Mouse (Mus musculus) hindbrain, embryonic 13.5 days (tissue): Measurements from ENCODE around the gene Cntf. TPM values are rescaled to one million over a fixed set of nuclear protein-coding genes. Genes with fewer than 3 reads are reported as not detected.

Source experiments
- ATAC-seq: fragments of 200-750 bp; cut with Nextera tagmentation; 2 replicates; pipeline ENCODE4 v1.8.0; 2017; ENCODE audit warnings: moderate TSS enrichment; ENCODE audit not compliant: low FRiP score
- H3K27ac ChIP-seq: fragments of 300-500 bp; sonication (generic); 2 replicates; pipeline ENCODE4 v1.5.1; 2015; ENCODE audit warnings: inconsistent platforms, mild to moderate bottlenecking, moderate library complexity
- H3K27me3 ChIP-seq: fragments of 300-500 bp; sonication (generic); 2 replicates; pipeline ENCODE4 v1.6.1; 2015; ENCODE audit warnings: mild to moderate bottlenecking, inconsistent platforms
- H3K36me3 ChIP-seq: fragments of 300-500 bp; sonication (generic); 2 replicates; pipeline ENCODE4 v1.6.1; 2015; ENCODE audit warnings: mild to moderate bottlenecking, inconsistent platforms
- H3K4me1 ChIP-seq: fragments of 300-500 bp; sonication (generic); replicated peaks from 2 replicates; pipeline ENCODE4 v1.6.1; 2015; ENCODE audit warnings: inconsistent platforms
- H3K4me2 ChIP-seq: fragments of 300-500 bp; sonication (generic); 2 replicates; pipeline ENCODE4 v1.6.1; 2015; ENCODE audit warnings: inconsistent platforms, mild to moderate bottlenecking, moderate library complexity
- H3K4me3 ChIP-seq: fragments of 300-500 bp; sonication (generic); 2 replicates; pipeline ENCODE4 v1.5.1; 2015; ENCODE audit warnings: mild to moderate bottlenecking, inconsistent platforms
- H3K9ac ChIP-seq: fragments of 300-500 bp; sonication (generic); 2 replicates; pipeline ENCODE4 v1.6.1; 2015; ENCODE audit warnings: mild to moderate bottlenecking, inconsistent platforms
- H3K9me3 ChIP-seq: fragments of 300-500 bp; sonication (generic); 2 replicates; pipeline ENCODE4 v1.6.1; 2016; ENCODE audit warnings: inconsistent platforms
- WGBS: fragments of 180-500 bp; shearing (Covaris S2); methylation state at CpG from one replicate; pipeline ENCODE4 v1.1.7; 2015; 5-methylcytosine and 5-hydroxymethylcytosine counted together
- polyA plus RNA-seq: library from polyadenylated mRNA; unstranded; fragments of >200 nt; fragmentation: Nextera tagmentation; extraction: Ambion mirVana; gene quantifications from 2 replicates; pipeline ENCODE4 v1.2.1, GENCODE M21; 2015

The Cntf gene
- polyA plus RNA-seq: 1.2 and 1.6 TPM in 2 replicates

DNA sequence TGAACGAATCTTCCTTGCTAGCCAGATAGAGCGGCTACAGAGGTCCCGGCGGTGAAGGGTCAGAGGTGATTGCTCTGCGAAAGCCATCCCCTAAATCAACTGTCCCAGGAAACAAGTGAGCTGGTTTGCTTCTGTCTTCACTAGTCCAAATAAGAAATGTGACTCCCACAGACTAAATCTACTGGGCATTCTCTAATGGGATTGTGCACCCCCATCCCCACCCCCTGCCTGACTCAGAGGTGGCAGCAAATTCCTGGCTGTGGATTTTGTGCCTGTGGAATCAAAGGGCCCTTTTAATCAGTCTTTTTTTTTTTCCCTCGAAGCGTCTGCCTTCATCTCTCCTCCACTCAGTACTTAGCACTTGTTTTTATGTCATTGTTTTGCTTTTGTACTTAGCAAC, at the start of gene Cntf:
TSS of gene Cntf (minus strand) at position 325 of the 400 bp plus-strand sequence.
- Histone ChIP-seq H3K9ac (no peak within 1 kb of the TSS), H3K4me2 (no peak within 1 kb of the TSS), H3K4me3 (no peak within 1 kb of the TSS), H3K27me3 (no peaks in the 10 kb centered on the region), H3K36me3 (peaks cover 54% of the 10 kb centered on the region), H3K4me1 (no peaks in the 10 kb centered on the region), H3K9me3 (no peaks in the 10 kb centered on the region), H3K27ac (no peak within 1 kb of the TSS)
- WGBS: 61% methylated on average over 7 of the region's 7 CpGs
- no peak for ATAC-seq

DNA sequence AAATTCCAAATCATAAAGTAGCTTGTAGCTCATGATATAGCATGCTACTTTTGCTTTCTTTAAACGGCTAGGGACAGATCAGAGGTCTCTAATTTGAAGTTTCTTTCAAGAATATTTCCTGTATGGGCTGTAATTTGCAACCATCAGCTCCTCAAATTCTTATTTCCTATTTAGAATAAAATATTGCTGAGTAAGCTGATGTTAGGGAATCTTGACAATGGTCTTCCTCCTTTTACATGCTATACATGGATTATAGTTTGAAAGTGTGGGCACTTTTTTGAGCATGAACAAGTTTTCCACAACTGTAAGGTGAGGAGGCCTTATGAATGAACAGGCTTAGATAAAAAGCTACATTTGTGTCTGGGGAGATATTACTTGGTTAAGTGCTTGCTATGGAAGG, 48.5 kb upstream of the Cntf start:
- no peak overlapping the region for H3K4me2 ChIP-seq
- no peak overlapping the region for H3K9ac ChIP-seq
- no peaks in the 10 kb centered on the region for H3K36me3 ChIP-seq
- H3K27me3 ChIP-seq: no peaks in the 10 kb centered on the region
- 81% methylated on average over 1 of the region's 1 CpGs for WGBS
- H3K27ac ChIP-seq: no peak overlapping the region
- H3K4me1 ChIP-seq: no peaks in the 10 kb centered on the region
- H3K9me3 ChIP-seq: no peaks in the 10 kb centered on the region
- ATAC-seq: no peak
- H3K4me3 ChIP-seq: no peak overlapping the region

DNA sequence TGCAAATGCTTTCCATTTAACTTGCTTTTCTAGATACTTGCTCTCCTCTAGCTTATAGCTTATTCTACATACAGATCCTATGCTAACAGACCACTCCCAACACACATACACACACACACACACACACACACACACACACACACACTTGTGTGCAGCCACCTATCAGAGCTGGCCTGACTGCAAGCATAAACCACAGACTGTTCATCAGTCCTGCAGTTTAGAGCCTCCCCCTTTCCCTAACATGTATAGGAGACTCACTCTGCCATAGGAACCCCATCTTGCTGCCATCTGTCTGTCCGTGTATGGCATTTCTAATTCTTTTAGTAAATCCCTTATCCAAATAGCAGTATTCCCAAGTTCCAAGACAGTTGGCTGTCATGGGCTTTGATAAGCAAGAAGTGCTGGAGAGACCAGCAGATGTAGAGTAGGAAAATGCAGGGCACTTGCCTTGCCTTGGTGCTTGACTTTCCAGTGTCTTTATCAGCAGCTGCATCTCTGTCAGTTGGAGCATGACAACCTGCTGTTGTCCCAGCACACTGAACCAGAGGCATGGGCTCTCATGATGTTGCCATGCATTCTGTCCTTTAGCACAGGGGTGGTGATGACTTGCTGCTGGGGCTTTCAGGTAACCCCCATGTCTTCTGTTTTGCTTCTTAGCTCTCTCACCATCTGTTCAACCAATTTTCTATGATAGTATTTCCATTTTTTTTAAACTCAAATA, 47.4 kb upstream of the Cntf start:
- no peak for ATAC-seq
- H3K4me2 ChIP-seq: no peak overlapping the region
- H3K4me3 ChIP-seq: no peak overlapping the region
- no peaks in the 10 kb centered on the region for H3K36me3 ChIP-seq
- 82% methylated on average over 1 of the region's 1 CpGs for WGBS
- H3K9ac ChIP-seq: no peak overlapping the region
- no peaks in the 10 kb centered on the region for H3K27me3 ChIP-seq
- H3K9me3 ChIP-seq: no peaks in the 10 kb centered on the region
- H3K27ac ChIP-seq: no peak overlapping the region
- H3K4me1 ChIP-seq: no peaks in the 10 kb centered on the region

DNA sequence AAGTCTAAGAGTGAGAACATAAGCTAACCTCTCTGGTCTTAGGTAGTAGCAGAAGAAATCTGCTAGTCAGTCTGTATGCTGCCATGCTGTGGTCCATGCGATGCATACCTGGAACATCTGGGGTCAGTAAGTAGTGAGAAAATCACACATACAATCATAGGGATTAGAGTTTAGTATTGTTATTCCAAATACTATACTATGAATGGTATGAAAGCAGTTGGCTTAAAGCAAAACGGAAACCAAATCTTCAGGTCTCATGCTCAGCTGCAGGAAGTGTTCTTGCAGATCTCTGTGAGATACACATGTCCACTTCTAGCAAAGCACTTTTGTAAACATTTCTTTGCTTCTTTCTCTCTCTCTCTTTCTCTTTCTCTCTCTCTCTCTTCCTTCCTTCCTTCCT, 40.8 kb upstream of the Cntf start:
- Histone ChIP-seq H3K9ac (no peak overlapping the region), H3K4me1 (no peaks in the 10 kb centered on the region), H3K4me3 (no peak overlapping the region), H3K36me3 (no peaks in the 10 kb centered on the region), H3K9me3 (no peaks in the 10 kb centered on the region), H3K27me3 (no peaks in the 10 kb centered on the region), H3K4me2 (no peak overlapping the region), H3K27ac (no peak overlapping the region)
- ATAC-seq: no peak
- 84% methylated on average over 2 of the region's 2 CpGs for WGBS

DNA sequence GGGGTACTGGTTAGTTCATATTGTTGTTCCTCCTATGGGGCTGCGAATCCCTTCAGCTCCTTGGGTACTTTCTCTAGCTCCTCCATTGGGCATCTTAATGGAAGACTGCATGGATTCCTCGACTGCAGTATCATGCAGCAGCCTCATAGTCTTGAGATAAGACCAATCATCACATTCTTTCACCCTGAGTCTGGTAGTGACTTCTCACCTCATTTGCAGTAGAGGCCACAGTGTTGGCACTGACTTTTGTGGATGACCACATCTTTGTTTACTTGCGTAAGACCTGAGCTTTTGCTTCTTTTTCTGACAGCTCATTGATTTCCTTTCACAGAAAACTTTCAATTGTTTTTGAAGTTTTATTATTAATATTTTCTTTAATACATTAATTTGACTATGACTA, 40.3 kb upstream of the Cntf start:
- WGBS: 88% methylated on average over 3 of the region's 3 CpGs

DNA sequence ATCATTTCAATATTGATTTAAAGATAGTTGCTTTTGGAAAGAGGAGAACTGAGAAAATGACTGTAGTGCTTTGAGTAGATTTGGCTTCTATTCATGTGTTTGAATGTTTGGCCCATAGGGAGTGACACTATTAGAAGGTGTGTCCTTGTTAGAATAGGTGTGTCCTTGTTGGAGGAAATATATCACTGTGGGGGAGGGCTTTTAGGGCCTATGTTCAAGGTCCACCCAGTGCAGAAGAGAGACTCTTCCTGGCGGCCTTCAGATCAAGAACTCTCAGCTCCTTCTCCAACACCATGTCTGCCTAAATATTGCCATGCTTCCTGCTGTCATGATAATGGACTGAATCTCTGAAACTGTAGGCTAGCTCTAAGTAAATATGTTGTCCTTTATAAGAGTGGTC, 38.8 kb upstream of the Cntf start:
- ATAC-seq: no peak
- Histone ChIP-seq H3K9me3 (no peaks in the 10 kb centered on the region), H3K27ac (no peak overlapping the region), H3K9ac (no peak overlapping the region), H3K27me3 (no peaks in the 10 kb centered on the region), H3K4me1 (no peaks in the 10 kb centered on the region), H3K36me3 (no peaks in the 10 kb centered on the region), H3K4me3 (no peak overlapping the region), H3K4me2 (no peak overlapping the region)
- WGBS: 83% methylated on average over 1 of the region's 1 CpGs

More for the DNA sequence above, 40.3 kb upstream of the Cntf start:
- Histone ChIP-seq H3K27ac (no peak overlapping the region), H3K27me3 (no peaks in the 10 kb centered on the region), H3K9me3 (no peaks in the 10 kb centered on the region), H3K9ac (no peak overlapping the region), H3K4me3 (no peak overlapping the region), H3K4me1 (no peaks in the 10 kb centered on the region), H3K4me2 (no peak overlapping the region), H3K36me3 (no peaks in the 10 kb centered on the region)
- no peak for ATAC-seq

DNA sequence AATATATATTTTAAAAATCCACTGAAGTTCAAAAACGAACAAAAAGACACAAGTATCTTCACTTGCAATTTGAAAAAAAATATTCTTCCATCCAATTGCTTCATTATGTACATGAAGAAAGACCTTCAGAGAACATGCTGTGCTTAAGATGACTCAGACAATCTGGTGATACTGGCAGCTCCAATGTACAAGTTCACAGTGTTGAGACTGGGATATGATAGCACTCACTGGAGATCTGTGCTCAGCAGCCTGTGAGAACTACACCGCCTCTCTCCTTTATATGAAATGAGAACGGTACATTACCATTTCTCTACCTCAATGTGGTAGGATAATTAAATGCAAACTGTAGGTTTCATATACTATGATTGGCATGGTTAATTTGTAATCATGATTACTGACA, 37.4 kb upstream of the Cntf start:
- no peak overlapping the region for H3K4me2 ChIP-seq
- 81% methylated on average over 3 of the region's 3 CpGs for WGBS
- no peak overlapping the region for H3K27ac ChIP-seq
- ATAC-seq: no peak
- no peaks in the 10 kb centered on the region for H3K4me1 ChIP-seq
- H3K9ac ChIP-seq: no peak overlapping the region
- no peaks in the 10 kb centered on the region for H3K36me3 ChIP-seq
- H3K27me3 ChIP-seq: no peaks in the 10 kb centered on the region
- no peak overlapping the region for H3K4me3 ChIP-seq
- H3K9me3 ChIP-seq: no peaks in the 10 kb centered on the region

DNA sequence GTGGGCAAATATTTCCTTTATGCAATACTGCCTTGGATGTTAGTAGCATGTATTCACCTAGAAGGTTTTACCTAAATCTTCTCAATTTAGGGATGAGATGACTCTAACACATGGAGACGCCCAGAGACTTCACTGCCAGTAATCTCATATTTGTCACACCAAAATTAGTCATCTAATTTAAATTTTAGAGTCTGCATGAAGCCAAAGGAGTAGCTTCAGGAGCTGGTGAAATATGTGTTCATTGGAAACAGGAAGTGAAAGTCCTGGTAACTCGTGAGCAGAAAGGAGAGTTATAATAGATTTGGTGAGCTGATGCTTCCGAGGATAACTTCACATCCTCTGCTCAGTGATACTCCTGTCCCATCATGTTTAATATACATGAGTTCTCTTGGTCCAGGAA, 35.6 kb upstream of the Cntf start:
- H3K4me3 ChIP-seq: no peak overlapping the region
- no peak for ATAC-seq
- no peaks in the 10 kb centered on the region for H3K36me3 ChIP-seq

DNA sequence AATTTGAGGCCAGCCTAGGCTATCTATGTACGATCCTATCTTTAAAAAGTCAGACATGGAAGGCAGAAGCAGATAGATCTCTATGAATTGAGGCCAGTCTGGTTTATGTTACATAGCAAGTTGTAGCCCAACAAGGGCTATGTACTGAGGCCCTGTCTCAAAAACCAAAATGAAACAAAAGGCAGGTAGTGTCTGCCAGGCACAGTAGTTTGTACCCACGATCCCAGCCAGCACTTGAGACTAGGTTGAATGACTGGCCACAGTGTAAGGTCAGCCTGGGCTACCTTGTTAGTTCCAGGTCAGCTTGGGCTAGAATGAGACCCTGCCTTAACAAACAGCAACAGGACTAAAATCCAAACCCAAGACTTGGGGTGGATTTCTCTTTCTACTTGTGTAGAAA, 35.2 kb upstream of the Cntf start:
- WGBS: 74% methylated on average over 2 of the region's 2 CpGs
- H3K27me3 ChIP-seq: no peaks in the 10 kb centered on the region
- ATAC-seq: no peak

More for the DNA sequence above, 35.6 kb upstream of the Cntf start:
- no peak overlapping the region for H3K4me2 ChIP-seq
- no peak overlapping the region for H3K9ac ChIP-seq
- WGBS: 86% methylated on average over 3 of the region's 3 CpGs
- H3K27me3 ChIP-seq: no peaks in the 10 kb centered on the region
- H3K9me3 ChIP-seq: no peaks in the 10 kb centered on the region
- no peaks in the 10 kb centered on the region for H3K4me1 ChIP-seq
- no peak overlapping the region for H3K27ac ChIP-seq

DNA sequence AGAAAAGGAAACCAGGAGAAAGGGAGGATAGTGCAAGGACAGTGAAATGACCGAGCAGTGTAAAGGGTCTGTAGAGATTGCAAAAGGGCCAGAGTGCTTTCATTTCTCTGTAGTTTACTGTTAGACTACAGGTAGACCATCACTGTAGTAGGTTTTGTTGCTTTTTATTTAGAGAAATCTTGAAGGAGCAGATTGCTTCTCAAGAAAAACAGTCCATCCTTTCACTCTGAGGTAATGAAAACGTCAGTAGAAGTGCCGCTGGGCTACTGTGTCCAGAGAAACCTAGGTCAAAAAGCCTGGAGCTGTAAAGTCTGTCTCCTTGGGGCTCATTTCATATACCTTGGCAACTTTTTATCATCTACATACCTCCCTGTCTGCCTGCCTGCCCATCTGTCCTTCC, 33.6 kb upstream of the Cntf start:
- no peak overlapping the region for H3K4me2 ChIP-seq
- H3K9me3 ChIP-seq: no peaks in the 10 kb centered on the region
- H3K36me3 ChIP-seq: no peaks in the 10 kb centered on the region
- no peak overlapping the region for H3K9ac ChIP-seq
- no peak for ATAC-seq
- H3K27me3 ChIP-seq: no peaks in the 10 kb centered on the region
- no peak overlapping the region for H3K4me3 ChIP-seq
- no peaks in the 10 kb centered on the region for H3K4me1 ChIP-seq
- 91% methylated on average over 3 of the region's 3 CpGs for WGBS
- no peak overlapping the region for H3K27ac ChIP-seq

More for the DNA sequence above, 35.2 kb upstream of the Cntf start:
- Histone ChIP-seq H3K4me3 (no peak overlapping the region), H3K4me2 (no peak overlapping the region), H3K4me1 (no peaks in the 10 kb centered on the region), H3K9ac (no peak overlapping the region), H3K9me3 (no peaks in the 10 kb centered on the region), H3K36me3 (no peaks in the 10 kb centered on the region), H3K27ac (no peak overlapping the region)

DNA sequence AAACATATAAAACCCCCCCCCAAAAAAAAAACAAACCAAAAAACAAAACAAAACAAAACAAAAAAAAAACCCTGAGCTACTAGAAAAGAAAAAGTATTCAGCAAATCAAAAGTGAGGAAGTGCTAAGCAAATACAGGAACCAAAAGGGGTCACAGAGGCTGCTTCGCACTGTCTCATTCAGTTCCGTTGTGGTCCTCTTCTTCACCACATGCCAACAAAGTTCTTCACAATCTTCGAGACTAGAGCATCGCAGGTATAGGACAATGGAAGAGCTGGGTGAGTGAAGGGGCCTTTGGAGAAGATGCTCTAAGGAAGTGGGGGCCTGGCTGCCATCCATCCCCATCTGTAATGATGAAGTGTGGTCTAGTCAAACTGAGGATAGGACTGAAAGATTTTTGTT, 33.0 kb upstream of the Cntf start:
- Histone ChIP-seq H3K27ac (no peak overlapping the region), H3K9me3 (no peaks in the 10 kb centered on the region), H3K36me3 (no peaks in the 10 kb centered on the region), H3K27me3 (no peaks in the 10 kb centered on the region), H3K9ac (no peak overlapping the region), H3K4me2 (no peak overlapping the region), H3K4me3 (no peak overlapping the region), H3K4me1 (peaks cover 2% of the 10 kb centered on the region; the same call in 1 of the 2 replicates)
- 87% methylated on average over 4 of the region's 4 CpGs for WGBS
- ATAC-seq: no peak

DNA sequence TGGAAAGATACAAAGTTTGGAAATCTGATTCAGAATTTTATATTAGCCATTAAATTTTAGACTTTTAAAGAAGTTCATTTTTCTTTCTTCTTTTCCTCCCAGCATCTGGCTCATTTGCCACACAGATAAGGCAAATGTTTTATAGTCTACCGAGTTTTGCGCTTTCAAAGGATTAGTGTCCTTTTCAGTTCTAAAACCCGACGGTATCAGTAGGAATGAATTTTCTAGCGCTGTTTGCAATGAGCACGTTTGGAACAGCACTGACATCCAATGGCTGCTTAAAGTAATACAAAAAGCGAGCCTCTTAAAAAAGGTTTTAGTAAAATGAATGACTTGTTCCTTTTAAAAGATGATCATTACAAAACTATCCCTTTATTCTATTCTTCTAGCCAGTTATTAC, 31.6 kb upstream of the Cntf start:
- Histone ChIP-seq H3K4me3 (peak overlapping the region; percentile 91), H3K9ac (peak overlapping the region; percentile 72), H3K27me3 (no peaks in the 10 kb centered on the region), H3K4me1 (peaks cover 6% of the 10 kb centered on the region), H3K27ac (peak overlapping the region; percentile 88; the same call in 1 of the 2 replicates), H3K9me3 (no peaks in the 10 kb centered on the region), H3K36me3 (no peaks in the 10 kb centered on the region), H3K4me2 (peak overlapping the region; percentile 78)
- no peak for ATAC-seq
- WGBS: 1% methylated on average over 7 of the region's 7 CpGs

DNA sequence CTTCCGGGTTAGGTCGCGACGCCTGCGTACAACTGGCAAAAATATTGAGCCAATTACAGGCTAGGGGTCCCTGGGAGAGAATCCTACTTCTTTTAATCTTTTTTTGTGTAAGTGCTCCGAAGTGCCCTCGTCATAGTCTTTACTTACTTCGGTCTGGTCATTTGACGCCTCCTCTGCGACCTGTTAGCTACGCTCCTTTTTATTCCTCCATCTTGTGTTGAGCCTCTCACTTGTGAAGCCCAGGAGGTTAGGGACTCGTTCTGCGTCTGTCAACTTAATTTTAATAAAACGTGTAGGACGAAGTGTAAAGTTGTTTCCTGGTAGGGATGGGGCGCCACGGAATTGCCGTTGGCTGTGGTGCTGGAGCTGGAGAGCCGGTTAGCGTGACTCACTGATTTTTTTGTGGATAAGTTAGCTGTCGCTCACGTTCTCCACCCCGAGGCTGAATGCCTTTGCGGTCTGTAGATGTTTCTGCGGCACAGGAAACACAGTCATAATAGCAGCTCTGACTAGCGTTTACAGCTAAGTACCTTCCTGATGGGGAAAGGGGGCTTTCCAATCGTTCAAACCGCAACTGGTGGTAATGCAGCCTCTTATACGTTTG, 31.0 kb upstream of the Cntf start:
- Histone ChIP-seq H3K27me3 (no peaks in the 10 kb centered on the region), H3K27ac (peak overlapping the region; percentile 88), H3K4me3 (peak overlapping the region; percentile 91), H3K9me3 (no peaks in the 10 kb centered on the region), H3K36me3 (no peaks in the 10 kb centered on the region), H3K4me1 (peaks cover 10% of the 10 kb centered on the region), H3K9ac (peak overlapping the region; percentile 72), H3K4me2 (peak overlapping the region; percentile 78)
- WGBS: under 1% methylated on average over 29 of the region's 29 CpGs
- ATAC-seq: peak; percentile 17
